Mouse (Mus musculus) frontal cortex, adult 2 months (tissue): ENCODE measurements around the gene Extl2. TPM values are rescaled to one million over a fixed set of nuclear protein-coding genes. Genes with fewer than 3 reads are reported as not detected.

Experiments
- DNase-seq, 2 experiments: peaks; one replicate each; pipeline ENCODE4 v3.0.0; 2022; ENCODE audit warnings: low spot score in 1 of 2; ENCODE audit errors: extremely low spot score in 1 of 2
- polyA plus RNA-seq: library from polyadenylated mRNA; depleted of rRNA; stranded (reverse); fragments of >200 nt; gene quantifications from 2 replicates; pipeline ENCODE4 v1.2.3, GENCODE M21; 2012

Extl2 gene
- polyA plus RNA-seq, 1 experiment, result 29.9 TPM

- DNase-seq, result peak in 1 of 2 experiments; percentile 34
Observed at GRCm38 (mm10) chr3:116006284-116006977, 831 bp upstream of the Extl2 start.

GRCm38 (mm10) chr3:116007941-116008440, 729 bp downstream of the Extl2 start:
- peak; percentile 82 to 84 for DNase-seq

- no peak for DNase-seq
Observed at GRCm38 (mm10) chr3:116009622-116010344, 2.5 kb downstream of the Extl2 start.

GRCm38 (mm10) chr3:116014901-116015300, 7.6 kb downstream of the Extl2 start:
- no peak for DNase-seq

GRCm38 (mm10) chr3:116016116-116016515, 8.9 kb downstream of the Extl2 start:
- no peak for DNase-seq

- no peak for DNase-seq
Observed at GRCm38 (mm10) chr3:116018606-116019005, 11.3 kb downstream of the Extl2 start.

- DNase-seq, result no peak
Observed at GRCm38 (mm10) chr3:116019136-116019535, 11.9 kb downstream of the Extl2 start.

- no peak for DNase-seq
Observed at GRCm38 (mm10) chr3:116024236-116024635, 17.0 kb downstream of the Extl2 start.

- no peak for DNase-seq
Observed at GRCm38 (mm10) chr3:116024669-116025068, 17.4 kb downstream of the Extl2 start.

GRCm38 (mm10) chr3:116025701-116026100, 18.4 kb downstream of the Extl2 start:
- no peak for DNase-seq

GRCm38 (mm10) chr3:116026996-116027395, 19.7 kb downstream of the Extl2 start:
- DNase-seq, result no peak

GRCm38 (mm10) chr3:116030152-116030788, 23.0 kb downstream of the Extl2 start:
- no peak for DNase-seq

- no peak for DNase-seq
Observed at GRCm38 (mm10) chr3:116033218-116033870, 26.1 kb downstream of the Extl2 start.

- peak in 1 of 2 experiments; percentile 84 for DNase-seq
Observed at GRCm38 (mm10) chr3:116033871-116034222, 26.6 kb downstream of the Extl2 start.

- peak in 1 of 2 experiments; percentile 50 for DNase-seq
Observed at GRCm38 (mm10) chr3:116040776-116041175, 33.5 kb downstream of the Extl2 start.

- no peak for DNase-seq
Observed at GRCm38 (mm10) chr3:116046000-116046399, 38.7 kb downstream of the Extl2 start.

- no peak for DNase-seq
Observed at GRCm38 (mm10) chr3:116047034-116047433, 39.8 kb downstream of the Extl2 start.

GRCm38 (mm10) chr3:116057078-116057477, 49.8 kb downstream of the Extl2 start:
- no peak for DNase-seq

GRCm38 (mm10) chr3:116060320-116060719, 53.1 kb downstream of the Extl2 start:
- no peak for DNase-seq

GRCm38 (mm10) chr3:116062141-116062540, 54.9 kb downstream of the Extl2 start:
- DNase-seq, result no peak

- DNase-seq, result no peak
Observed at GRCm38 (mm10) chr3:116072584-116072983, 65.3 kb downstream of the Extl2 start.
